Mouse (Mus musculus): ENCODE measurements around the gene Bcar1.
A peak's percentile ranks its signal among the peaks of the same experiment; 100 is the strongest.

Gene Bcar1

GRCm38 (mm10) chr8:111713291-111713690 is 30.3 kb downstream of the Bcar1 start:
- DNase-seq = no peak

- peak; percentile 65 for DNase-seq
Measured at GRCm38 (mm10) chr8:111712588-111712987, 31.0 kb downstream of the Bcar1 start.

- DNase-seq = no peak
Measured at GRCm38 (mm10) chr8:111712135-111712534, 31.5 kb downstream of the Bcar1 start.

- no peak for DNase-seq
Measured at GRCm38 (mm10) chr8:111710777-111711485, 32.7 kb downstream of the Bcar1 start.

GRCm38 (mm10) chr8:111709223-111709622 is 34.4 kb downstream of the Bcar1 start:
- DNase-seq = no peak

GRCm38 (mm10) chr8:111708265-111708664 is 35.3 kb downstream of the Bcar1 start:
- DNase-seq = no peak

GRCm38 (mm10) chr8:111705699-111706098 is 37.9 kb downstream of the Bcar1 start:
- DNase-seq = no peak

- no peak for DNase-seq
Measured at GRCm38 (mm10) chr8:111705222-111705621, 38.4 kb downstream of the Bcar1 start.

GRCm38 (mm10) chr8:111704585-111704984 is 39.0 kb downstream of the Bcar1 start:
- DNase-seq = no peak

- no peak for DNase-seq
Measured at GRCm38 (mm10) chr8:111701380-111701779, 42.2 kb downstream of the Bcar1 start.

GRCm38 (mm10) chr8:111700740-111701139 is 42.9 kb downstream of the Bcar1 start:
- no peak for DNase-seq

GRCm38 (mm10) chr8:111700201-111700600 is 43.4 kb downstream of the Bcar1 start:
- no peak for DNase-seq

GRCm38 (mm10) chr8:111699035-111699434 is 44.6 kb downstream of the Bcar1 start:
- DNase-seq = no peak

GRCm38 (mm10) chr8:111697655-111698054 is 46.0 kb downstream of the Bcar1 start:
- DNase-seq = no peak

- DNase-seq = no peak
Measured at GRCm38 (mm10) chr8:111695441-111695840, 48.2 kb downstream of the Bcar1 start.

GRCm38 (mm10) chr8:111693261-111693741 is 50.3 kb downstream of the Bcar1 start:
- no peak for DNase-seq

GRCm38 (mm10) chr8:111690960-111691445 is 52.6 kb downstream of the Bcar1 start, which contains the start of gene Ctrb1:
Gene Ctrb1, minus strand, starts transcription at chr8:111691010.
- DNase-seq = no peak

GRCm38 (mm10) chr8:111686881-111687280 is 56.7 kb downstream of the Bcar1 start:
- DNase-seq = no peak

- no peak for DNase-seq
Measured at GRCm38 (mm10) chr8:111682521-111682920, 61.1 kb downstream of the Bcar1 start.

GRCm38 (mm10) chr8:111681153-111681552 is 62.5 kb downstream of the Bcar1 start:
- DNase-seq = no peak

- DNase-seq = no peak
Measured at GRCm38 (mm10) chr8:111680423-111681028, 63.1 kb downstream of the Bcar1 start.

- no peak for DNase-seq
Measured at GRCm38 (mm10) chr8:111678848-111679247, 64.8 kb downstream of the Bcar1 start.

GRCm38 (mm10) chr8:111678111-111678510 is 65.5 kb downstream of the Bcar1 start:
- DNase-seq = peak; percentile 35

- peak; percentile 44 for DNase-seq
Measured at GRCm38 (mm10) chr8:111676237-111676636, 67.4 kb downstream of the Bcar1 start.

Measured in thymus, postnatal 25 days (tissue).